Mouse (Mus musculus) kidney, postnatal 25 days (tissue): ENCODE measurements at regions not wholly inside any gene's neighbourhood (a gene's known extent, or its start where the extent isn't known, plus 50 kb on each side); places are given as distances from the start of the nearest gene placed in this dataset.

Experiments used
- DNase-seq, 2 experiments: peaks; one replicate each; pipeline ENCODE4 v3.0.0; 2021; ENCODE audit warnings: mixed read lengths in 2 of 2

DNA sequence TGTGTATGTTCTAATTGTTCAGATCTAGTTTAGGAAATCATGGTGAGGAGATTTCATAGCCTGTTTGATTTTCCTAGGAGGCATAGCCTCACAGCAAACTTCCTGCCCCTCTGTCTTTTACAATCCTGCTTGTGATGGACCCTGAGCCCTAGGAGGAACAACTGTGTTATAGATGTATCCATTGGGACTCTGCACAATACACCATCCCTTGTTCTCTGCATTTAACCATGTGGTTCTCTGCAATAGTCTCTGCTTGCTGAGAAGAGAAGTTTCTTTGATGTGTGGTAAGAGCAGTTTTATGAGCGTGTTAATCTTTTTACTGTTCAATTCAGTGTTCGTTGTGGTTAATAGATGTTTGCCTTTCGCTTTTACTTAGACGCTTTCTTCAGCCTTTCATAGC lies 95.9 kb upstream of the Slc13a1 start:
- DNase-seq, result no peak

DNA sequence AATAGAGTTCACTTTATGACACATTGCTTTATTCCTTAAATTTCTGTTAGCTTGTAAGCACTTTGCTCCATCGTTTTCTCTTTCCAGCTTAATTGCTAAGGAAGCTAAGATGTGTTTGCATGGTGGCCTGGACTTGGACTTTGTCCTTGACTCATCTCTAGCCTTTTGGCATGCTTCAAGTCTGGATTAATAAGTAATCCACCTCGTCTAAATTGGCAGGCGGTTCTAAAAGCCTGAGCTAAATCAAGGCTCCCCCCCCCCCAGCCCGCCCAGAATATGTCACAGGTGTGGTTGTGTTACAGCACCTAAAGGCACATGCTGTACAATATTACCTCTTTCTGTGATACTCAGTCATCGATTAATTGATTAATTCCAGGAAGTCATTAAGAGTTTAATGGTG lies 94.7 kb upstream of the Slc13a1 start:
- DNase-seq, result peak; percentile 67 to 78

DNA sequence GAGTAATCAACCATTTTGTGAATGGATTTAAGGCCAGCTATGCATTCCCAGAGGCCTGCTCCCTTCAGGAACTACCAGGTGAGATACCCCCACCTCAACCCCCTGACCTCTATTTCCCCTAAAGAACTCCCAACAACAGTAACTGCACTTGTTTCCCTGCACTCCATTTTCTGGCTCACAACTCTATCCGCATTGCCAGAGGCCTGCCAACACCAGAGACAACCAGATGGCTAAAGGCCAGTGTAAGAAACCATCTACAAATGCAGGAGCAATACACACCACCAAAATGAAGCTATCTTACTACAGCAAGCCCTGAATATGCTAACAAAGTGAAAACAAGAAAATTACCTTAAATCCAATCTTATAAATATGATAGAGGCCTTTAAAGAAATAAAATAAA lies 77.7 kb upstream of the Slc13a1 start:
- DNase-seq, result no peak

DNA sequence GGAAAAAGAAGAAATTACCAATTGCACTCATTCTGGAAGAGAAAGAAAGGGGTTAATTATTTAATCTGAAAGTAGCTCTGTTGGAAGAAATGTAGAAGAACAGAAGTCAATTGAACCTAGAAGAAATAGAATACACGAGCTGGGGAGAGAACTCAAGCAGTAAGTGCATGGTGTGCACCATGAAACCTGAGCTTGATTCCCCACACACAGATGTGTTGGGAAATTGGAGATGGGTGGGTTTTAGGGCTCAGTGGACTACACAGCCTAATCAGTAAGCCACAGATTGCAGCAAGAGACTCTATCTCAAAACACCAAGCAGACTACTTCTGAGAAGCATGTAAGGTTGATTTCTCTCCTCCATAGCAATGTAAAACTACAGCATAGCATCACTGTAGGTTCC lies 70.6 kb upstream of the Slc13a1 start:
- DNase-seq, result no peak

DNA sequence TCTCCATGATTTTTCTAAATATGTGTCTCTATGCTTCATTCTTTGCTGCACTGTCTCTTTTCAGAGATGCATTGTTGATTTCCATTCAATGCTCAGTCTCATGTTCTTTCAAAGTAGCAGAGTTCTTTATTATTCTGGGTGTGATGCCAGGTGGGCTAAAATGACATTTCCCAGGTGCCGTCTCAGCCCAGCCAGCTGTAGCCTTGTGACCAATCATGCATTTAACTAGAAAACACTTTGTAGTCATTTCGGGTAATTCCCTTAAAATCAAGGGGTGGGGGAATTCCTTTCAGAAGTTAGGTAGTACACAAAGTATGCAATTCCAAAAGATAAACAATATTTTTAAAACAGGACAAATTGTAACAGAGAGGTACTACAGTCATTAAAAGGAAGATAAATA lies 70.2 kb upstream of the Slc13a1 start:
- DNase-seq, result peak in 1 of 2 experiments; percentile 18

DNA sequence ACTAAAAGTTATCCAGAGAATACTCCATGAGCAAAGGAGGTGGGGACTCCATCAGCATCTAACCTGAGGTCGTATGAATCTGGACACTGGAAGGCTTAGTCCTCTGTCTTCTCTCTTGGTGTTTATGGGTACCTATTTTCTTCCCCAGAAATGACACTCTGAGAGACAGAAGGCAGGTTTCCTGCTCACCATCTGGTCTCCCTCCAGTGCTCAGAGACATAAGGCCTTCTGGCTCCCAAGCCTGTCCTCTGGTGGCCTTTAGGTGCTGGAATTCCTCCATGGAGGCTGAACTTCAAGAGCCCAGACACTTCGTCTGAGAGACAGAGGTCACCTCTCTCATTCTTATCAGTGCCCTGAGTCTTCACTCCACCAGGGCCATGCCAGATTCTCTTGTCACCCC lies 65.7 kb upstream of the Slc13a1 start:
- DNase-seq, result no peak

DNA sequence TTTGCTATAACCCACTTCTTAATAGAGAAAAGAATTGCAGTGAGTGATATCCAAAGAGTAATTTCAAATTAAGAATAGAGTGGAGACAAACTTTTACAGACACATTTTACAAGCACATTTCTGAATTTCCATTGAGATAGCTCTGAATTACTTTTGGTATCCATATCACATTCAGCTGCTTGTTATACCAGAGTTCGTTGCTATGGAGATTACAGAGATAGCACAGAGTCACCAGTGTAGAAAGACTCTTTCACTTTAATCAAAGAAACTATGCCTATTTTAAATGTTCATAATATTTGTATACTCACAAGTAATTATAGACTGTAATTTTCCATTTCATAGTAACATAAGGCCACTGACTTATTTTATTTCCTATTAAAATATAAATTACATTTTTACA lies 52.7 kb upstream of the Slc13a1 start:
- DNase-seq, result no peak

DNA sequence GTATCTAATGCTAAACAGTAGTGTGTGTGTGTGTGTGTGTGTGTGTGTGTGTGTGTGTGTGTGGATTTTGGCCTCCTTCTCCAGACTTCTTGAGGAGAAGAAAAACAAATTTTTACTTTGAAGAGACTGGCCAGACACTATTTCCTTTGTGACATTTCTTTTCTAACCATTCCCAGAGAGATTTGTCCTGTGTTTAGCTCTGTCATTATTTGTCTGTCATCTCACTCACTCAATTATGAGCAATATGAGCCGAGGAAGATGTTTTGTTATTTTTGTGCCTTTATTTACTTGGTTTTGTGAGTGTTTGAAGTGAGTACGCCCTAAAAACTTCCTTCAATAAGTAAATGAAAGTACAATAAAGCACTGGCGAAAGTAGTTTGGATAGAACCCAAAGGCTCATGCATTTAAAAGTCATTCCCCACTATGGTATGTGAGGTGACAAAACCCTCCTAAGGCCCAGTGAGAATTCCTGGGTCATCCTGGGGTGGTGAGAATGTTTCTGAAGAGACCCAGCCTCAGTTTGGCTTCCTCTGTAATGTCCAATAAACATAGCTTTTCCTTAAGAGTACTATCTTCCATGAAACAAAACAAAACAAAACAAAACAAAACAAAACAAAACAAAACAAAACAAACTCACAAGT lies 52.1 kb upstream of the Slc13a1 start:
- no peak for DNase-seq
